Mouse (Mus musculus): ENCODE measurements around the gene Gabra4. TPM values are rescaled to one million over a fixed set of nuclear protein-coding genes. Genes with fewer than 3 reads are reported as not detected.

Gene Gabra4
- 2.9 and 4.6 TPM in 2 replicates for polyA plus RNA-seq (2015; fragmentation: Nextera tagmentation; extraction: Ambion mirVana)

DNA sequence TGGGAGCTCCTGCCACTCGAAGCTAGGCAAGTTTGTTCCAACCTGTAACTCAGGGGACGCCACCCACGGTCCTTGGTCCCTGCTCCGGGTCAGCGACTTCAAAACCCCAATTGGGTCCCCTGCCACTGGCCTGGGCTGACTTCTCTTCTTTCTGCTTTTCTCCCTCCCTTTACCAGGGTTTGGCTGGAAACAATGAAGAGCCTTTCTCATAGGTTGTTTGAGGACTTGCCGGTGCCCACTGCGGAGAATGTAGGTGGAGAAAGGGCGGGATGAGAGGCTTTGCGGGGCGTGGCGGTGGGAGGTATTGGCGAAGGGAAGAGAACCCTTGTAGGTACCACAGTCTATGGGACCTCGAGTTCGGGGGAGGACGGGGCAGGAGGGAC is at the start of gene Gabra4:
TSS of gene Gabra4 (minus strand) at position 194 of the 383 bp plus-strand sequence.
- under 1% methylated on average over 15 of the region's 15 CpGs for WGBS
- Histone ChIP-seq H3K4me2 (replicated peaks) (peak within 1 kb of the TSS; percentile 99), H3K4me3 (replicated peaks) (peak within 1 kb of the TSS; percentile 52), H3K27me3 (replicated peaks) (peaks cover 20% of the 10 kb centered on the region), H3K4me1 (replicated peaks) (no peaks in the 10 kb centered on the region; the same call in 1 of the 2 replicates), H3K9ac (peak within 1 kb of the TSS; percentile 26; the same call in 1 of the 2 replicates), H3K36me3 (no peaks in the 10 kb centered on the region), H3K27ac (no peak within 1 kb of the TSS), H3K9me3 (no peaks in the 10 kb centered on the region)
- ATAC-seq, result peak; percentile 74

- Histone ChIP-seq H3K9ac (peak overlapping the region; percentile 36), H3K4me1 (replicated peaks) (0 out of 2 replicates have a peak, but pooled peaks cover 5% of the 10 kb centered on the region), H3K36me3 (no peaks in the 10 kb centered on the region), H3K27me3 (replicated peaks) (no peaks in the 10 kb centered on the region; the same call in 1 of the 2 replicates), H3K27ac (no peak overlapping the region), H3K4me2 (replicated peaks) (peak overlapping the region; percentile 89), H3K4me3 (replicated peaks) (peak overlapping the region; percentile 46), H3K9me3 (no peaks in the 10 kb centered on the region)
- 2% methylated on average over 6 of the region's 6 CpGs for WGBS
- peak; percentile 69 for ATAC-seq
Observed at GRCm38 (mm10) chr5:71701273-71701614, 43.1 kb upstream of the Gabra4 start.

GRCm38 (mm10) chr5:71700468-71701272 is 42.6 kb upstream of the Gabra4 start:
- Histone ChIP-seq H3K4me1 (replicated peaks) (0 out of 2 replicates have a peak, but pooled peaks cover 5% of the 10 kb centered on the region), H3K27ac (no peak overlapping the region), H3K9me3 (no peaks in the 10 kb centered on the region), H3K27me3 (replicated peaks) (no peaks in the 10 kb centered on the region; the same call in 1 of the 2 replicates), H3K36me3 (no peaks in the 10 kb centered on the region), H3K4me3 (replicated peaks) (peak overlapping the region; percentile 46), H3K9ac (peak overlapping the region; percentile 36), H3K4me2 (replicated peaks) (peak overlapping the region; percentile 89)
- under 1% methylated on average over 46 of the region's 46 CpGs for WGBS
- peak; percentile 94 for ATAC-seq

DNA sequence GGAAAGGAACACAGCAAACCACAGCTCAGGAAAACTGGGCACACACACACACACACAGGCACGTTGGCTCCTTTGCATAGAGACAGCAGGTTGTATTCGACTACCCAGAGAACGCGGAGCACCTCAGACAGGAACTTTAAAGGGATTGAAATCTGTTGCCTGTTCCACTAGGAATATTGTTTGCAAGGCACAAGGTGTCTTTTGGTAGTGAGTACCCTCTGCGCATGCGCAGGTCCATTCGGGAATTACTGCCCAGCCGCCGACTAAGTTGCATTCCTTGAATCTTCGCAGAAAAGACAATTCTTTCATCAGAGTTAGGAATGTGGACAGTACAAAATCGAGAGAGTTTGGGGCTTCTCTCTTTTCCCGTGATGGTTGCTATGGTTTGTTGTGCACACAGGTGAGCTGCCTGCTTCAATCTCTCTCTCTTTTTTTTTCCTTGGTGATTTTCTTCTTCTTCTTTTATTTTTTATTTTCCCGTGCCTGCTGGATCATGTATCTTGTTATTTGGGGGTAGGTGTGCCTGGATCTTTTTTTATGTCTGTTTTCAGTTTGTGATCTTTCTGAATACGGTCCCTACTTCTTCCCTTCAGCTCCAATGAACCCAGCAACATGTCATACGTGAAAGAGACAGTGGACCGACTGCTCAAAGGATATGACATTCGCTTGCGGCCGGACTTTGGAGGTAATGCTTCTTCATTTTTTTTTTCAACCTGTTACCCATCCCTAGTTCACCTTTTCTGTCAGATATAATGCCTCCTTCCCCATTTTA is 41.8 kb upstream of the Gabra4 start:
- Histone ChIP-seq H3K4me1 (replicated peaks) (0 out of 2 replicates have a peak, but pooled peaks cover 5% of the 10 kb centered on the region), H3K4me3 (replicated peaks) (peak overlapping the region; percentile 46), H3K27ac (no peak overlapping the region), H3K9me3 (no peaks in the 10 kb centered on the region), H3K4me2 (replicated peaks) (peak overlapping the region; percentile 89), H3K36me3 (no peaks in the 10 kb centered on the region), H3K9ac (no peak overlapping the region), H3K27me3 (replicated peaks) (no peaks in the 10 kb centered on the region; the same call in 1 of the 2 replicates)
- ATAC-seq, result peak; percentile 61; the same call in 1 of the 2 replicates
- WGBS, result 1% methylated on average over 19 of the region's 19 CpGs

DNA sequence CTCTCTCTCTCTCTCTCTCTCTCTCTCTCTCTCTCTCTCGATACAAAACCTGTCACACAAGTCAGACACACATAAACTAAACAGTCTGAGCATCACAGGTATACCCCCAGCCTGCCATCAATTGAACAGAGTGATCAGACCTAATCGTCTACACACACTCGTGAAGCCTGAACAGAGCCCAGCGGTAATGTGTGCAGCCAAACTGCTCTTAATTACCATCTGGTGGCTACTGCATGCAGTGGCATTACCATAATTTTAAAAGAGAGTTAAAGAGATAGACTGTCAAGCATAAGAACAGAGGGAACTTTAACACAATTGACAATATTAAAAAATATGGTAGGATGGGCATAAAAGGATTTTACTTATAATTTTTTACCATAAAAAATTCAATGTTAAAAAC is 7.5 kb upstream of the Gabra4 start:
- no peak overlapping the region for H3K4me2 ChIP-seq (replicated peaks)

GRCm38 (mm10) chr5:71657482-71658114 is 510 bp downstream of the Gabra4 start, which contains the start of gene Gabrb1:
Gabrb1 (plus strand) TSS chr5:71658113.
- H3K9ac ChIP-seq, result peak within 1 kb of the TSS; percentile 26; the same call in 1 of the 2 replicates

More for the DNA sequence above, 7.5 kb upstream of the Gabra4 start:
- Histone ChIP-seq H3K27ac (no peak overlapping the region), H3K4me3 (replicated peaks) (no peak overlapping the region), H3K9me3 (no peaks in the 10 kb centered on the region), H3K9ac (no peak overlapping the region), H3K27me3 (replicated peaks) (no peaks in the 10 kb centered on the region), H3K36me3 (no peaks in the 10 kb centered on the region), H3K4me1 (replicated peaks) (no peaks in the 10 kb centered on the region)
- no peak for ATAC-seq
- 57% methylated on average over 4 of the region's 4 CpGs for WGBS

DNA sequence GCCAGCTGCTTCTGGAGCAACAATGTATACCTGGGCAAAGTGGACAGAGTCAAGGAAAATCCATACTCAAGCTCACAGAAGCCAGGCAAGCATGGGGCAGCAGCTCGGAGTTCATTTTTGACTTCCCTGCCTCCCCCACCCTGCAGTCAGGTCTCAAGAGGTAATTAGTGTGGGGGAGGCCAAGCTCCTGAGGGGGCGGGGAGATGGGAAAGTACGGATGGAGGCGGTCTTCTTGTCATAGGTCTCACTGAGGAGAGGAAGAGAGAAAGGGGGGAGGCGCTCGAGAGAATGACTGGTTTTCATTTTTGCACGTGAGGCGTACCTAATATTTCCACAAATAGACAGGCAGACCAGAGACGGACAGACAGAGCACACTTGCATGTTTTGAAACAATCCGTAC is 1.3 kb downstream of the Gabra4 start:
- ATAC-seq, result no peak

More at GRCm38 (mm10) chr5:71657482-71658114, 510 bp downstream of the Gabra4 start, which contains the start of gene Gabrb1:
- H3K4me2 ChIP-seq (replicated peaks), result peak within 1 kb of the TSS; percentile 99
- ATAC-seq, result peak; percentile 94
- no peaks in the 10 kb centered on the region for H3K9me3 ChIP-seq
- peaks cover 20% of the 10 kb centered on the region for H3K27me3 ChIP-seq (replicated peaks)
- no peak within 1 kb of the TSS for H3K27ac ChIP-seq
- WGBS, result under 1% methylated on average over 49 of the region's 49 CpGs
- H3K4me1 ChIP-seq (replicated peaks), result no peaks in the 10 kb centered on the region; the same call in 1 of the 2 replicates
- peak within 1 kb of the TSS; percentile 52 for H3K4me3 ChIP-seq (replicated peaks)
- no peaks in the 10 kb centered on the region for H3K36me3 ChIP-seq

GRCm38 (mm10) chr5:71654056-71654455 is 4.1 kb downstream of the Gabra4 start:
- H3K27ac ChIP-seq, result no peak overlapping the region
- no peaks in the 10 kb centered on the region for H3K36me3 ChIP-seq
- no peak overlapping the region for H3K4me3 ChIP-seq (replicated peaks)
- WGBS, result 55% methylated on average over 5 of the region's 5 CpGs
- no peak for ATAC-seq
- no peaks in the 10 kb centered on the region; the same call in 1 of the 2 replicates for H3K4me1 ChIP-seq (replicated peaks)
- H3K4me2 ChIP-seq (replicated peaks), result no peak overlapping the region
- no peak overlapping the region for H3K9ac ChIP-seq
- no peaks in the 10 kb centered on the region for H3K9me3 ChIP-seq
- peaks cover 20% of the 10 kb centered on the region for H3K27me3 ChIP-seq (replicated peaks)

More for the DNA sequence above, 1.3 kb downstream of the Gabra4 start:
- Histone ChIP-seq H3K27me3 (replicated peaks) (peaks cover 20% of the 10 kb centered on the region), H3K27ac (no peak overlapping the region), H3K9me3 (no peaks in the 10 kb centered on the region), H3K4me1 (replicated peaks) (no peaks in the 10 kb centered on the region; the same call in 1 of the 2 replicates), H3K36me3 (no peaks in the 10 kb centered on the region), H3K4me2 (replicated peaks) (peak overlapping the region; percentile 99), H3K9ac (no peak overlapping the region), H3K4me3 (replicated peaks) (0 out of 2 replicates have a peak overlapping the region, but pooled peaks have one; percentile 52)
- WGBS, result 8% methylated on average over 10 of the region's 10 CpGs

- WGBS, result 81% methylated on average over 2 of the region's 2 CpGs
- ATAC-seq, result no peak
Observed at GRCm38 (mm10) chr5:71648108-71648507, 10.0 kb downstream of the Gabra4 start.

DNA sequence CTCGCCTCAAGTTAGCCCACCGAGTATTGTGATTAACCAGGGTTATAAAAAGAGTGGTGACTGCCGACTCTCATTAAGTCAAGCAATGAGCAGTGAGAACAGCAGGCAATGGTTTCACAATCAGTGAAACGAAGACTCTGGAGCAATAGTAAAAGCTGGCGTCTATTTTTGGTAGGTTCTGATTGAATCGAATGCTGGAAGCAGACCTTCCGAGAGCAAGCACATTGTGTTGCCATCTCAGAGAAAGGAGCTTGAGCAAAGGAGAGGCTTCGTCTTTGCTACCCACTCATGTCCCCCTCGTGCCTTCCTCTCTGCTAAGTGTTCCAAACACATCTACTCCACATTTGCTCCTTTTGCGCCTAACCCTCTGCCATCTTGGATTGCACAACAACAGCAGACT is 18.3 kb downstream of the Gabra4 start:
- H3K27ac ChIP-seq, result no peak overlapping the region
- no peaks in the 10 kb centered on the region for H3K27me3 ChIP-seq (replicated peaks)
- H3K9ac ChIP-seq, result no peak overlapping the region
- ATAC-seq, result no peak
- H3K4me3 ChIP-seq (replicated peaks), result no peak overlapping the region
- H3K4me1 ChIP-seq (replicated peaks), result no peaks in the 10 kb centered on the region
- H3K9me3 ChIP-seq, result no peaks in the 10 kb centered on the region
- H3K4me2 ChIP-seq (replicated peaks), result no peak overlapping the region
- H3K36me3 ChIP-seq, result no peaks in the 10 kb centered on the region
- WGBS, result 81% methylated on average over 10 of the region's 10 CpGs

More at GRCm38 (mm10) chr5:71648108-71648507, 10.0 kb downstream of the Gabra4 start:
- Histone ChIP-seq H3K9me3 (no peaks in the 10 kb centered on the region), H3K4me3 (replicated peaks) (no peak overlapping the region), H3K9ac (no peak overlapping the region), H3K27ac (no peak overlapping the region), H3K36me3 (no peaks in the 10 kb centered on the region), H3K4me2 (replicated peaks) (no peak overlapping the region), H3K27me3 (replicated peaks) (no peaks in the 10 kb centered on the region), H3K4me1 (replicated peaks) (no peaks in the 10 kb centered on the region)

GRCm38 (mm10) chr5:71627820-71628219 is 30.3 kb downstream of the Gabra4 start:
- no peaks in the 10 kb centered on the region for H3K4me1 ChIP-seq (replicated peaks)
- no peaks in the 10 kb centered on the region for H3K27me3 ChIP-seq (replicated peaks)
- no peak overlapping the region for H3K9ac ChIP-seq
- H3K36me3 ChIP-seq, result no peaks in the 10 kb centered on the region
- no peak for ATAC-seq
- WGBS, result 89% methylated on average over 3 of the region's 3 CpGs
- H3K27ac ChIP-seq, result no peak overlapping the region
- no peak overlapping the region for H3K4me3 ChIP-seq (replicated peaks)
- no peak overlapping the region for H3K4me2 ChIP-seq (replicated peaks)
- no peaks in the 10 kb centered on the region for H3K9me3 ChIP-seq

Measured in intestine, embryonic 15.5 days (tissue).